Mouse (Mus musculus): ENCODE measurements around the gene Atp13a5.

Atp13a5 gene

GRCm38 (mm10) chr16:29378458-29378857 is at the start of gene Atp13a5:
Gene Atp13a5, minus strand, starts transcription at chr16:29378732.
- in situ Hi-C loops (cut with MboI; ENCODE audit: low sequenced_read_pairs) = no loop called here

DNA sequence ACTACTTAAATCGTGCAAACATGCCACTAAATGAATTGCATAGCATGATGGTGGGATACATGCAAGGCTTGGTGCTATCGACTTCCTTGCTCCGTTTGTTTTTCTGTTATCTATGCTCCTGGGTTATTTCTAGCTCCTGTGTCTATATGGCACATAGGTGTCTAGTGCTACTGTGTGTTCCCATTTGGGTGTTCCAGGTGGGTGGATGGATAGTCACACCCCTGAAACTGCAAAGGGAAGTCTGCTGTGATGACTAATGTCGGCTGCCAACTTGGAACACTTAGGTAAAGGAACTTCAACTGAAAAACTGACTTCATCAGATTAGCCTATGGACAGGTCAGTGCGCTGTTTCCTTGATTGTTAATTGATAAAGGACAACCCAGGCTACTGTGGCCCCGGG is 36.3 kb upstream of the Atp13a5 start:
- in situ Hi-C loops (cut with MboI; ENCODE audit: low sequenced_read_pairs) = no loop called here

GRCm38 (mm10) chr16:29407319-29407718 is 28.8 kb upstream of the Atp13a5 start:
- in situ Hi-C loops (cut with MboI; ENCODE audit: low sequenced_read_pairs) = no loop called here

- in situ Hi-C loops (cut with MboI; ENCODE audit: low sequenced_read_pairs) = no loop called here
These were observed 20.5 kb upstream of the Atp13a5 start for GRCm38 (mm10) chr16:29399079-29399478.

DNA sequence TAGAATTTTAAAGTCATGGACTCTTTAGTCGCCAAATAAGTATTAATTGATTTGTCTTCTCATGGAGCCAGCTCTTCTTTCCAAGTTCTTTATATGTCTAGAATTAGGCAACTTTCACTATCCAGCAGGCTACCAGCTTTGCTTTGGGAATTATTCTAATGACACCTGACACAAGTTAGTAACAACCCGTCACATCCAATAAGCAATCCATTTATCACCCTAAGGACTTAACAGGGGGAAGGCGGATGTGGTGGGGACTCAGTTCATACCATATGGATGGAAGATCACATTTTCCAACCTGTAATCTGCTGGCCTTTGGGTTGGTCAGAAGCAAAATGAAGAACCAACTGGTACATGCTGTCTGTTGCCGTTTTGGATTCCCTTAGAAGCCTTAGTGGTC is 6.2 kb upstream of the Atp13a5 start:
- in situ Hi-C loops (cut with MboI; ENCODE audit: low sequenced_read_pairs) = no loop called here

GRCm38 (mm10) chr16:29374636-29375035 is 3.9 kb downstream of the Atp13a5 start:
- in situ Hi-C loops (cut with MboI; ENCODE audit: low sequenced_read_pairs) = no loop called here

GRCm38 (mm10) chr16:29331351-29332044 is 47.0 kb downstream of the Atp13a5 start:
- in situ Hi-C loops (cut with MboI; ENCODE audit: low sequenced_read_pairs) = no loop called here

DNA sequence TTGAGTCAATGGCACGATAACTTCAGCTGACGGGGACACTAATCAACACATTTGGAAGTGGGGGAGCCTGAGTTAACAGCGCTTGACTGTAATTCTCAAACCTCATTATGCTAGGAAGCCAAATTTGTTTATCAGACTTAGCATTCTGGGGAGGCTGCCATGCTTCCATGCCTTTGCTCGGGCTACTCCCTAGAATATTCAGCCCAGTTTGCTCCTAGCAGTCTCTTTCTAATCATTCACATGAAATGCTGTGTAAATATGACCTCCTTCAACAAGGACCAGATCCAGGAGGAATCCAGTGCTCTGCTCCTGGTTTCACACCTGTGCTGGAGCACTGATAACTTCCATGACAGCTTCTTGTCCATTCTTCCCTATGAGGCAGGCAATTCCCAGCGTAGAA is 47.6 kb downstream of the Atp13a5 start:
- in situ Hi-C loops (cut with MboI; ENCODE audit: low sequenced_read_pairs) = no loop called here

- in situ Hi-C loops (cut with MboI; ENCODE audit: low sequenced_read_pairs) = no loop called here
These were observed 49.3 kb downstream of the Atp13a5 start for GRCm38 (mm10) chr16:29329213-29329612.

GRCm38 (mm10) chr16:29327910-29328309 is 50.6 kb downstream of the Atp13a5 start:
- in situ Hi-C loops (cut with MboI; ENCODE audit: low sequenced_read_pairs) = no loop called here

GRCm38 (mm10) chr16:29325233-29325919 is 53.2 kb downstream of the Atp13a5 start:
- in situ Hi-C loops (cut with MboI; ENCODE audit: low sequenced_read_pairs) = no loop called here

- in situ Hi-C loops (cut with MboI; ENCODE audit: low sequenced_read_pairs) = no loop called here
These were observed 57.8 kb downstream of the Atp13a5 start for GRCm38 (mm10) chr16:29320717-29321116.

DNA sequence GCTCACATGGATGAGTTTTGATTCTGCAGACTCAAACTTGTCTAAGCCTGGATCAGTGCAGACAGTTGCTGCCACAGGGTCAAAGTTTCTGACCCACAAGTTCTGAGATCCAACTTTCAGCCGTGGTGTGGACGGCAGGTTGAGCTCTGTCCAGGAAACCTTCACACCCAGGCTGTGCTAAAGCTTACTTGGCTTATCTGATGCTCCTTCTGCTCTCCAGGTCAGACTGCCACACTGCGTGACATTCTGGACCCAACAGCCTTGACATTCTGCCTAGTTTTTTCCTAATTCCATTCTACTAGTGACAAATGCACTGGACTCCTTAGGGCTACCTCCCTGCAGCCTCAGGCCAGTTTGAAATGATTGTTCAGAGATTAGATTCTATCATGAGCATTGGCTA is 63.1 kb downstream of the Atp13a5 start:
- in situ Hi-C loops (cut with MboI; ENCODE audit: low sequenced_read_pairs) = no loop called here

GRCm38 (mm10) chr16:29314991-29315390 is 63.5 kb downstream of the Atp13a5 start:
- in situ Hi-C loops (cut with MboI; ENCODE audit: low sequenced_read_pairs) = no loop called here

GRCm38 (mm10) chr16:29297555-29298021 is 80.9 kb downstream of the Atp13a5 start:
- in situ Hi-C loops (cut with MboI; ENCODE audit: low sequenced_read_pairs) = no loop called here

DNA sequence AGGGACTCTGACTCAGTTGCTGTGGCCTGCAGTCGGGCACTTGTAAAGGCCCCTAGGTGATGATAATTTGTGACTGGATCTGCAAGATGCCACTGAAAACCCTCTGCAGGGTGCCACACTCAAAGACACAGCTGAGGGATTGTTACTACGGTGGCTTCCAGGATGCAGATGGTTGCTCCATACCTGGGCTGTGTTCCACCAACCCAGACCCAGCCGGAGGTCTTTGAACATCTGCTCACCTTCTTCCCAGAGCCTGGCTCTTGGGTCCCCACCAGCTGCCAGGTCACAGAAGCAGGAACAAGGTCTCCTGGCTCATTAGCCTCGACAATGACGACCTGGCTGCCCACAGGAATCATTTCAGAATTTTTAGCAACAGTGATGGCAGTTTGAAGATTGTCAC is 97.8 kb downstream of the Atp13a5 start:
- in situ Hi-C loops (cut with MboI; ENCODE audit: low sequenced_read_pairs) = no loop called here

DNA sequence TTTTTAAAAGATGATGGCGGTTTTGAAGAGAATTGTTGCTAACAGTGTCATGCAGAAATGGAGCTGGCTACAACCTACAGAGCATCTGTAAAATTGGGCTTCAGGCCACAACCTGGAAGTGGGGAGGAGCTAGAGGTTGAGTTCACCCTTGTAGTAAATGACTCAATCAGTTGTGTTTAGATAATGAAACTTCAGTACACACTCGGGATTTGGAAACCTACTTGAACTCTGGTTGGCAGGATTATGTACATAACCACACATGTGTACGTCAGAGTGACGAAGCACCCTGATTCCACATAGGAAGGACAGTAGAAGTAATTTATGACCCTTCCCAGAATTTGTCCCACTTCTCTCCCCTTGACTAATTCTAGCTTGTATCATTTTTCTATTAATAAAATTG is 124.2 kb downstream of the Atp13a5 start:
- in situ Hi-C loops (cut with MboI; ENCODE audit: low sequenced_read_pairs) = no loop called here

DNA sequence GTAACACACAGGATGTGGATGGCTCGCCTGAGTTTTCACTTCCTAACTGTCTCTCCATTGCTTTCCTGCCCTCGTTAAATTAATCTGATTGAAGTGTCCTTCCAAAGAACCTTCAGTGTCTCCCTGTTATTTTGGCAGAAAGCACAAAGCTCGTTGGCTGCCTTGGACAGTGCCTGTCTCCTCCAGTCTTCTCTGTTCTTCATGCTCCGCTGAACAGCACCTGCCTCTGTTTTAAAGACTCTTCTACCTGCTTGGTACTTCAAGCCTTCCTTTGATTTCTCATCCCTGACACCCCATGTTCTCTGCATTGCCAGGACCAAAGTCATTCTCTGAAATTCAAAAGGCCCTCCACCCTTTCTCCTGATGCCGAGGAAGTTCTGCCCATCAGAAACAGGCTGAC is 142.6 kb downstream of the Atp13a5 start:
- in situ Hi-C loops (cut with MboI; ENCODE audit: low sequenced_read_pairs) = no loop called here

- in situ Hi-C loops (cut with MboI; ENCODE audit: low sequenced_read_pairs) = no loop called here
These were observed 161.9 kb downstream of the Atp13a5 start for GRCm38 (mm10) chr16:29216395-29217295.

DNA sequence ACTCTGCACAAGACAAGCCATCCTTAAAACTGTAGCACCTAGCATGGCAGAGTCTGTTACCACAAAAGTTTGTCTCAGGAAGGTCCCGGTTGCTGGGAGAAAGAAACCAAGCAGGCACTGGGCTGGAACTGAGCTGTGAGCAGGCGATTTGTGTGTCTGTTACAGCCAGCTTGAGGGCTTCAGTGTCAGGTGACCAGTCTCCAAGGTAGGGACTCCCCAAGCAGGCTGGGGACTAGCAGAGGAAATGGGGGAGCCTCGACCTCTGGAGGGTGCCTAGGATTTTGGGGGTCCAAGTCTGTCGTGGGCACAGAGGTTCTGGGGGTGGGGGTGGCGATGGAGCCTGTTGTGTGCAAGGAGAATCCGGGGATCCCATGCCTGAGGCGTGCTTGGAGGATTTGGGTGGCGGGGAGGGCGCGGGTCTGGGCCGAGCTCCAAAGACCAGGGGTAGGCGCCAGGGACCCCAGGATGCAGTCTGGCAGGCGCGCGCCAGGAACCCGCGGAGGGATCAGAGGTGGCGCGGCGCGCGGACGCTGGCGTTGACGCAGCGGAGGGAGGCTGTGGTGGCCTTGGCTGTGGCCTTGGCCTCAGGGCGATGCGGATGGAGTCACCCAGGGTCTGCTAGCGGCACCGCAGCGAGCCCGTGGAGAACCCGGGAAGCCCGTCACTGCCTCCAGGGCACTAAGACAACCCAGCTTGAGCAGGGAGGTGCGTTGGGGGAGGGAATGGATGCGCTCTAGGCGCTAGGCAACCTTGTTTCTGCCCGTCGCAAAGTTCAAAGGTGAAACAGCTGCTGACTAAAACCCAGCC is 168.7 kb downstream of the Atp13a5 start, which contains the start of gene Hrasls:
TSS of gene Hrasls (plus strand) at position 91 of the 807 bp plus-strand sequence.
- in situ Hi-C loops (cut with MboI; ENCODE audit: low sequenced_read_pairs) = no loop called here
